Mouse (Mus musculus): ENCODE results near the gene Gucy2e.

GRCm38 (mm10) chr11:69267341-69267740, 30.5 kb upstream of the Gucy2e start:
- TF ChIP-seq CTCF (IDR thresholded peaks at IDR 0.05; ENCODE audit: insufficient read depth, low read length) (0 out of 2 replicates have a peak, but pooled peaks have one; percentile 13), POLR2A (IDR thresholded peaks at IDR 0.05; ENCODE audit: borderline replicate concordance, extremely low read depth, low read depth, low read length) (no peak)
